Mouse (Mus musculus) CD4-positive, CD25-positive, alpha-beta regulatory T cell, adult 2 months (primary cell): ENCODE measurements at regions not wholly inside any gene's neighbourhood (a gene's known extent, or its start where the extent isn't known, plus 50 kb on each side); places are given as distances from the start of the nearest gene placed in this dataset.

Source experiments
- DNase-seq: peaks from one replicate; pipeline ENCODE4 v3.0.0-alpha.2; 2012; ENCODE audit warnings: low read depth, low spot score

- DNase-seq = no peak
Observed at GRCm38 (mm10) chr1:142055207-142055606, 1585.3 kb upstream of the B3galt2 start.
